Mouse (Mus musculus) G1E (cell line): ENCODE results near the gene Borcs8. TPM values are rescaled to one million over a fixed set of nuclear protein-coding genes. Genes with fewer than 3 reads are reported as not detected.
A peak's percentile ranks its signal among the peaks of the same experiment; 100 is the strongest.

Experiments used
- ATAC-seq: 2 replicates; pipeline ENCODE4 v1.8.0; 2016; ENCODE audit warnings: mild to moderate bottlenecking; ENCODE audit not compliant: insufficient number of reproducible peaks, poor library complexity, low FRiP score, severe bottlenecking; ENCODE audit errors: extremely low read depth
- DNase-seq: peaks from one replicate; pipeline ENCODE4 v3.0.0; 2012; ENCODE audit warnings: low spot score
- H3K27me3 ChIP-seq: 2 replicates; pipeline ENCODE4 v1.6.1; 2012; ENCODE audit warnings: mild to moderate bottlenecking, low read length, inconsistent platforms; ENCODE audit not compliant: insufficient read depth
- H3K36me3 ChIP-seq: replicated peaks from 2 replicates; pipeline ENCODE3; 2012; ENCODE audit warnings: mild to moderate bottlenecking, inconsistent platforms
- H3K4me1 ChIP-seq: 2 replicates; pipeline ENCODE4 v1.6.1; 2012; ENCODE audit warnings: low read depth, low read length, inconsistent platforms, mixed read lengths; ENCODE audit not compliant: insufficient read depth
- H3K4me3 ChIP-seq: 2 replicates; pipeline ENCODE4 v1.5.1; 2012; ENCODE audit warnings: low read depth, mild to moderate bottlenecking, inconsistent platforms, low read length, moderate library complexity, mixed read lengths
- H3K9me3 ChIP-seq: replicated peaks from 2 replicates; pipeline ENCODE4 v1.6.1; 2012; ENCODE audit warnings: inconsistent platforms
- CTCF ChIP-seq: IDR thresholded peaks from 2 replicates; pipeline ENCODE4 v1.5.1; 2012; ENCODE audit warnings: low read depth, low read length, inconsistent platforms, mixed read lengths
- GATA1 ChIP-seq: IDR thresholded peaks from 2 replicates; pipeline ENCODE4 v1.6.1; 2012; ENCODE audit warnings: borderline replicate concordance, low read length, inconsistent platforms, mixed read lengths
- GATA2 ChIP-seq: IDR thresholded peaks from 2 replicates; pipeline ENCODE4 v1.6.1; 2012; ENCODE audit warnings: low read depth, low read length, inconsistent platforms, borderline replicate concordance
- POLR2AphosphoS5 ChIP-seq: IDR thresholded peaks from 2 replicates; pipeline ENCODE4 v1.6.1; 2012; ENCODE audit warnings: low read depth, low read length, inconsistent platforms; ENCODE audit not compliant: insufficient replicate concordance
- TAL1 ChIP-seq: conservative IDR thresholded peaks from 2 replicates; pipeline ENCODE4 v1.6.1; 2012; ENCODE audit warnings: low read depth, low read length, inconsistent platforms, mixed read lengths
- polyA plus RNA-seq: library from polyadenylated mRNA; stranded (reverse); fragments of >175 nt; gene quantifications from 2 replicates; pipeline ENCODE4 v1.2.3, GENCODE M21; 2012
- total RNA-seq, 2 experiments: library from RNA; stranded (forward) in 1 of 2; stranded (reverse) in 1 of 2; fragments of 200-1000 nt in 1 of 2; fragments of >200 nt in 1 of 2; fragmentation: Nextera tagmentation in 1 of 2; gene quantifications; 2 replicates each; pipeline ENCODE4 v1.2.3; 2014 to 2017

The Borcs8 gene
- total and polyA plus RNA-seq, 3 experiments: 42.9 to 82.4 (median 73.8) TPM

DNA sequence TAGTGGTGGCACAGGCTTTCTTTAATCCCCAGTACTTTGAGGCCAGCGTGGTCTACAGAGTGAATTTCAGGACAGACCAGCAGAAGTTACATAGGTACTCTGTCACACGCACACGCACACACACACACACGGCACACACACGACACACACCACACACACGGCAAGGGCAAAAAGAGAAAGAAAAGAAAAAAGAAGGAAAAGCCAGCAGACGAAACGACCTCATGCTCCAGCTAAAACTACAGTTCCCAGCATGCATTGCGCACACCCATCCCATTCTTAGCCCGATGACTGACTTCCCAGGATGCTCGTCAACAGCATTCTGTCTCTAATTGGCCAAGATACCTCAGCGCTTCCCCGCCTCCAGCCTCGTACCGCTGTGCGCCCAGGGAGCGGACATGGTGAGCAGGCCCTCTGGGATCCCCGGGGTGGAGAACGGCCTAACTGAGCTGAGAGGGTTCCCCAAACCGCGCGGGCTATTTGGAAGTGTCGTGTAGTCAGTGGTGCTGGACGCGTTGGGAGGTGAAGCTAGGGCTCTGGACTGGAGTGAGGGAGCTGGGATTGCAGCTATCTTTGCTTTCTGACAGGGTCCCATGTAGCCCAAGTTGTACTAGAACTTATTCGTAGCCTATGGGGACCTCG lies 32.9 kb downstream of the Borcs8 start, which contains the start of gene Tmem161a:
Tmem161a (plus strand) TSS at position 314 of the 639 bp plus-strand sequence.
- ATAC-seq (peak; percentile 98), DNase-seq (peak; percentile 98)
- Histone ChIP-seq H3K4me1 (peaks cover 52% of the 10 kb centered on the region), H3K27me3 (no peaks in the 10 kb centered on the region), H3K36me3 (peaks cover 31% of the 10 kb centered on the region), H3K9me3 (no peaks in the 10 kb centered on the region), H3K4me3 (peak within 1 kb of the TSS; percentile 75)
- TF ChIP-seq POLR2AphosphoS5: no peak
- TF ChIP-seq GATA1: no peak
- no peak for TF ChIP-seq TAL1
- no peak for TF ChIP-seq GATA2
- no peak for TF ChIP-seq CTCF

- ATAC-seq (no peak), DNase-seq (no peak)
- no peak for TF ChIP-seq TAL1
- no peak for TF ChIP-seq CTCF
- TF ChIP-seq GATA1: no peak
- TF ChIP-seq GATA2: no peak
- TF ChIP-seq POLR2AphosphoS5: no peak
- Histone ChIP-seq H3K36me3 (peaks cover 42% of the 10 kb centered on the region), H3K4me1 (peaks cover 51% of the 10 kb centered on the region), H3K27me3 (no peaks in the 10 kb centered on the region), H3K9me3 (no peaks in the 10 kb centered on the region), H3K4me3 (peak overlapping the region; percentile 51; the same call in 1 of the 2 replicates)
Observed at GRCm38 (mm10) chr8:70173320-70173719, 34.0 kb downstream of the Borcs8 start.

- peaks cover 50% of the 10 kb centered on the region for H3K36me3 ChIP-seq
- H3K4me1 ChIP-seq: peaks cover 54% of the 10 kb centered on the region
- no peak for DNase-seq
- TF ChIP-seq POLR2AphosphoS5 (no peak), GATA2 (no peak)
- H3K9me3 ChIP-seq: no peaks in the 10 kb centered on the region
- peak overlapping the region; percentile 53; the same call in 1 of the 2 replicates for H3K4me3 ChIP-seq
- ATAC-seq: no peak
- H3K27me3 ChIP-seq: no peaks in the 10 kb centered on the region
Observed at GRCm38 (mm10) chr8:70174079-70174478, 34.8 kb downstream of the Borcs8 start.

GRCm38 (mm10) chr8:70178231-70178630 lies 38.9 kb downstream of the Borcs8 start:
- H3K4me1 ChIP-seq: peaks cover 46% of the 10 kb centered on the region
- H3K4me3 ChIP-seq: no peak overlapping the region
- peaks cover 85% of the 10 kb centered on the region for H3K36me3 ChIP-seq
- ATAC-seq: no peak
- TF ChIP-seq GATA1 (no peak), CTCF (no peak), GATA2 (no peak), POLR2AphosphoS5 (no peak), TAL1 (no peak)
- DNase-seq: no peak
- no peaks in the 10 kb centered on the region for H3K27me3 ChIP-seq
- no peaks in the 10 kb centered on the region for H3K9me3 ChIP-seq

GRCm38 (mm10) chr8:70179082-70179481 lies 39.8 kb downstream of the Borcs8 start:
- no peaks in the 10 kb centered on the region for H3K9me3 ChIP-seq
- H3K4me1 ChIP-seq: peaks cover 38% of the 10 kb centered on the region
- no peaks in the 10 kb centered on the region for H3K27me3 ChIP-seq
- DNase-seq (no peak), ATAC-seq (no peak)
- peaks cover 87% of the 10 kb centered on the region for H3K36me3 ChIP-seq
- no peak overlapping the region for H3K4me3 ChIP-seq
- TF ChIP-seq POLR2AphosphoS5: no peak
- no peak for TF ChIP-seq GATA1
- TF ChIP-seq CTCF: no peak
- TF ChIP-seq GATA2: no peak
- TF ChIP-seq TAL1: no peak

DNA sequence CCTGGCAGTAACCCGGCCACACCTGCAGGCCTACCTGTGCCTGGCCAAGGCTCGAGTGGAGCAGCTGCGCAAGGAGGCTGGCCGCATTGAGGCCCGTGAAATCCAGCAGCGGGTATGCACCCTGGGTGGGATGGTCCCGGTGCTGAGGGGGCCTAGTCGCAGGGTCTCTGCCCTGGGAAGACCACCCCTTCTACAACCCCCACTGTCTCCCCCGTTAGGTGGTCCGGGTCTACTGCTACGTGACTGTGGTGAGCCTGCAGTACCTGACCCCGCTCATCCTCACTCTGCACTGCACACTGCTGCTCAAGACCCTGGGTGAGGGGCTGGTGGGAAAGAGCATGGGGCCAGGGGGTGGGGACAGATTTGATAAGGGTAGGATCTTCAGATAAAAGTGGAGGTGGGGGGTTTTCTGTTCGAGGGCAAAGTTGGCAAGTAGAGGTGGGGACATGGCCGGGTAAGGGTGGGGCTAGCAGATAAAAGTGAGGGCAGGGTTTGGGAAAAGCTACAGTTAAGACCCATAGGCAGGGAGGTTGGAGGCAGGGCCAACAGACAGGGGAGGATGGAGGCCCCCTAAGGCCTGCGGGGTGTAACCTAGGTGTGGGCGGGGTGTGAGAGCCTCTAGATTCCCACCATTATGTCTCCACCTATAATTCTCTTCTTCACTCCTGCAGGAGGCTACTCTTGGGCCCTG lies 42.1 kb downstream of the Borcs8 start:
- peak overlapping the region; percentile 45; the same call in 1 of the 2 replicates for H3K4me3 ChIP-seq
- H3K4me1 ChIP-seq: peaks cover 33% of the 10 kb centered on the region
- H3K27me3 ChIP-seq: no peaks in the 10 kb centered on the region
- TF ChIP-seq GATA2: no peak
- no peak for TF ChIP-seq CTCF
- no peak for TF ChIP-seq TAL1
- TF ChIP-seq POLR2AphosphoS5: no peak
- TF ChIP-seq GATA1: no peak
- DNase-seq (no peak), ATAC-seq (no peak)
- no peaks in the 10 kb centered on the region for H3K9me3 ChIP-seq
- H3K36me3 ChIP-seq: peaks cover 87% of the 10 kb centered on the region
